8 mouse cellular contexts compared by ENCODE assay signal in the genomic region with DNA sequence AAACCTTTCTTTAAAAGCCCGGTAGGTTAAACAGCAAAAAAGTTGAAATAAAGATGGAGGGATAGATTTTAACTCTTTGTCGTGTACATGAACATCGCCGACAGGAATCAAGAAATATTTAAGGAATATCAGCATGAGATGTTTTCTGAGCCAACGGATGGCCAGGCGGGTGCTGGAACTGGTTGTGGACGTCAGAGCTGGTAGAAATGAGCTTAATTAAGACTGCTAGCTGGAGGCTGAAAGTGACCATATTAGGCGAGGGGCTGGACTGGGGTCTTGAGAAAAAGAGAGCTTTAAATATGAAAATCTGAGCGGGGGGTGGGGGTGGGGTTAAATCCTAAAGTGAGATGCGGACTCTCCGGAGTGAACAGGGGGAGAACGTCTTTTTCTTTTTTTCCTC. TPM values are rescaled to one million over a fixed set of nuclear protein-coding genes. Genes with fewer than 3 reads are reported as not detected.
A peak's percentile ranks its signal among the peaks of the same experiment; 100 is the strongest.
DNase-seq lines count a peak whose midpoint lies in the region; ATAC-seq lines count a peak whose summit lies in the region.

No protein-coding gene starts in this region.

- no peak for ATAC-seq in kidney, embryonic 16.5 days (ENCODE audit: low FRiP score, low TSS enrichment)
- no peak for ATAC-seq in hindbrain, embryonic 15.5 days (ENCODE audit: low FRiP score, low read depth)

- H3K4me2 ChIP-seq in kidney, embryonic 16.5 days (replicated peaks; ENCODE audit: low read depth, low read length): peak overlapping the region; percentile 97
- H3K4me2 ChIP-seq in hindbrain, embryonic 15.5 days: peak overlapping the region; percentile 97

- H3K27ac ChIP-seq in kidney, embryonic 16.5 days (ENCODE audit: low read length): peak overlapping the region; percentile 95
- peak overlapping the region; percentile 92 for H3K27ac ChIP-seq in hindbrain, embryonic 15.5 days (replicated peaks)

- DNase-seq in kidney, adult 9 months: no peak
- peak; percentile 39 to 43 for DNase-seq in cerebellum, postnatal 14 days
- peak; percentile 28 for DNase-seq in lung, postnatal 36 days
- no peak for DNase-seq in frontal cortex, postnatal 10 days (ENCODE audit: low spot score in 2 of 2)
- no peak for DNase-seq in left cerebral cortex, postnatal 36 days (ENCODE audit: low spot score in 2 of 2)
- no peak for DNase-seq in left cerebral cortex, postnatal 10 days (ENCODE audit: extremely low spot score in 1 of 2, low spot score in 2 of 2)

- no peaks in the 10 kb centered on the region for H3K9me3 ChIP-seq in kidney, embryonic 16.5 days (ENCODE audit: low read length)
- no peaks in the 10 kb centered on the region for H3K9me3 ChIP-seq in hindbrain, embryonic 15.5 days

- peak overlapping the region; percentile 75 for H3K9ac ChIP-seq in kidney, embryonic 16.5 days (replicated peaks; ENCODE audit: low read length)
- peak overlapping the region; percentile 36 for H3K9ac ChIP-seq in hindbrain, embryonic 15.5 days

- peak overlapping the region; percentile 69 for H3K4me3 ChIP-seq in kidney, embryonic 16.5 days (ENCODE audit: low read length)
- peak overlapping the region; percentile 61 for H3K4me3 ChIP-seq in hindbrain, embryonic 15.5 days

- intact Hi-C loops in left cerebral cortex, postnatal 36 days (cut with DNase I): loop anchor here (2.0 kb wide), 1 partner anchor 63 kb away; no protein-coding TSS in a partner anchor
- intact Hi-C loops in left cerebral cortex, postnatal 10 days (cut with DNase I): loop anchor here (2.0 to 5.0 kb wide), 2 partner anchors 42 to 63 kb away; no protein-coding TSS in a partner anchor

- no peaks in the 10 kb centered on the region for H3K36me3 ChIP-seq in kidney, embryonic 16.5 days (ENCODE audit: insufficient read depth, low read length)
- H3K36me3 ChIP-seq in hindbrain, embryonic 15.5 days: no peaks in the 10 kb centered on the region

- H3K4me1 ChIP-seq in kidney, embryonic 16.5 days (ENCODE audit: insufficient read depth, low read length): no peaks in the 10 kb centered on the region; the same call in 1 of the 2 replicates
- peaks cover 15% of the 10 kb centered on the region for H3K4me1 ChIP-seq in hindbrain, embryonic 15.5 days (replicated peaks)

- H3K27me3 ChIP-seq in kidney, embryonic 16.5 days (ENCODE audit: insufficient read depth, low read length): no peaks in the 10 kb centered on the region
- no peaks in the 10 kb centered on the region for H3K27me3 ChIP-seq in hindbrain, embryonic 15.5 days

- whole genome bisulfite sequencing in kidney, embryonic 16.5 days: under 1% methylated on average over 12 of the region's 12 CpGs
- WGBS in hindbrain, embryonic 15.5 days: under 1% methylated on average over 12 of the region's 12 CpGs

RNA-seq across cellular contexts. Expression of gene Rbx1, which starts 57.8 kb away (rescaled TPM):
- polyA plus RNA-seq in kidney, embryonic 16.5 days (2015; fragmentation: Nextera tagmentation; extraction: Ambion mirVana): 423 and 428 TPM in 2 replicates
- polyA plus RNA-seq in hindbrain, embryonic 15.5 days (2015; fragmentation: Nextera tagmentation; extraction: Ambion mirVana): 378 and 408 TPM in 2 replicates
- 100 to 1,000 TPM; 134 to 137 TPM for total RNA-seq in left cerebral cortex, postnatal 36 days (2021)
- 100 to 1,000 TPM; 140 TPM for total RNA-seq in left cerebral cortex, postnatal 10 days (2021)

Comparison
In these comparisons a context has a peak if more than half of its experiments do, and no peak if none do; other contexts are left out.
1. DNase-seq: peak in cerebellum, postnatal 14 days (2 of 2) and lung, postnatal 36 days (single experiment); none in kidney, adult 9 months (single experiment), frontal cortex, postnatal 10 days (0 of 2), left cerebral cortex, postnatal 36 days (0 of 2) and left cerebral cortex, postnatal 10 days (0 of 2).